Mouse (Mus musculus): ENCODE results near the gene Imp3. TPM values are rescaled to one million over a fixed set of nuclear protein-coding genes. Genes with fewer than 3 reads are reported as not detected.
A peak's percentile ranks its signal among the peaks of the same experiment; 100 is the strongest.

The Imp3 gene
- polyA plus RNA-seq, 1 experiment: 101 TPM

GRCm38 (mm10) chr9:56949767-56950166 lies 12.5 kb downstream of the Imp3 start:
- TF ChIP-seq EP300 (IDR thresholded peaks at IDR 0.05; ENCODE audit: insufficient read depth, low read depth, low read length) (no peak), CTCF (IDR thresholded peaks at IDR 0.05; ENCODE audit: low read depth, low read length) (no peak), POLR2A (IDR thresholded peaks at IDR 0.05; ENCODE audit: insufficient read depth, low read length) (no peak)
- Histone ChIP-seq H3K27ac (ENCODE audit: insufficient read depth, low read length) (peak overlapping the region; percentile 25; the same call in 1 of the 2 replicates), H3K9me3 (replicated peaks; ENCODE audit: control insufficient read depth, insufficient read depth, low read length, poor library complexity, severe bottlenecking) (no peaks in the 10 kb centered on the region), H3K27me3 (ENCODE audit: control insufficient read depth, insufficient read depth, low read length, poor library complexity, severe bottlenecking) (no peaks in the 10 kb centered on the region), H3K4me1 (ENCODE audit: control insufficient read depth, insufficient read depth, low read length) (no peaks in the 10 kb centered on the region), H3K36me3 (ENCODE audit: control insufficient read depth, insufficient read depth, low read length, poor library complexity, severe bottlenecking) (no peaks in the 10 kb centered on the region), H3K9ac (ENCODE audit: low read depth, poor library complexity, severe bottlenecking) (peak overlapping the region; percentile 48; the same call in 1 of the 2 replicates), H3K4me3 (ENCODE audit: low read depth, low read length) (peak overlapping the region; percentile 56)

- no peaks in the 10 kb centered on the region for H3K4me1 ChIP-seq (ENCODE audit: control insufficient read depth, insufficient read depth, low read length)
- no peaks in the 10 kb centered on the region for H3K36me3 ChIP-seq (ENCODE audit: control insufficient read depth, insufficient read depth, low read length, poor library complexity, severe bottlenecking)
- H3K27me3 ChIP-seq (ENCODE audit: control insufficient read depth, insufficient read depth, low read length, poor library complexity, severe bottlenecking): no peaks in the 10 kb centered on the region
- TF ChIP-seq CTCF (IDR thresholded peaks at IDR 0.05; ENCODE audit: low read depth, low read length) (no peak), POLR2A (IDR thresholded peaks at IDR 0.05; ENCODE audit: insufficient read depth, low read length) (peak; percentile 95), EP300 (IDR thresholded peaks at IDR 0.05; ENCODE audit: insufficient read depth, low read depth, low read length) (peak; percentile 52; the same call in 1 of the 2 replicates)
- no peaks in the 10 kb centered on the region for H3K9me3 ChIP-seq (replicated peaks; ENCODE audit: control insufficient read depth, insufficient read depth, low read length, poor library complexity, severe bottlenecking)
- peak within 1 kb of the TSS; percentile 25 for H3K27ac ChIP-seq (ENCODE audit: insufficient read depth, low read length)
- peak within 1 kb of the TSS; percentile 93 for H3K4me3 ChIP-seq (ENCODE audit: low read depth, low read length)
- peak within 1 kb of the TSS; percentile 48 for H3K9ac ChIP-seq (ENCODE audit: low read depth, poor library complexity, severe bottlenecking)
Measured at GRCm38 (mm10) chr9:56950414-56951400, 13.4 kb downstream of the Imp3 start, which contains the start of gene Snupn. Gene Snupn, plus strand, starts transcription at chr9:56950878.

- no peak for TF ChIP-seq EP300 (IDR thresholded peaks at IDR 0.05; ENCODE audit: insufficient read depth, low read depth, low read length)
- TF ChIP-seq POLR2A (IDR thresholded peaks at IDR 0.05; ENCODE audit: insufficient read depth, low read length): no peak
- no peak for TF ChIP-seq CTCF (IDR thresholded peaks at IDR 0.05; ENCODE audit: low read depth, low read length)
- no peak overlapping the region for H3K9ac ChIP-seq (ENCODE audit: low read depth, poor library complexity, severe bottlenecking)
Measured at GRCm38 (mm10) chr9:56953562-56953961, 16.3 kb downstream of the Imp3 start.

GRCm38 (mm10) chr9:56956966-56957675 lies 19.8 kb downstream of the Imp3 start:
- no peaks in the 10 kb centered on the region for H3K27me3 ChIP-seq (ENCODE audit: control insufficient read depth, insufficient read depth, low read length, poor library complexity, severe bottlenecking)
- H3K9ac ChIP-seq (ENCODE audit: low read depth, poor library complexity, severe bottlenecking): no peak overlapping the region
- no peak overlapping the region for H3K27ac ChIP-seq (ENCODE audit: insufficient read depth, low read length)
- H3K36me3 ChIP-seq (ENCODE audit: control insufficient read depth, insufficient read depth, low read length, poor library complexity, severe bottlenecking): peaks cover 3% of the 10 kb centered on the region; the same call in 1 of the 2 replicates
- no peaks in the 10 kb centered on the region for H3K4me1 ChIP-seq (ENCODE audit: control insufficient read depth, insufficient read depth, low read length)
- TF ChIP-seq CTCF (IDR thresholded peaks at IDR 0.05; ENCODE audit: low read depth, low read length) (no peak), EP300 (IDR thresholded peaks at IDR 0.05; ENCODE audit: insufficient read depth, low read depth, low read length) (no peak), POLR2A (IDR thresholded peaks at IDR 0.05; ENCODE audit: insufficient read depth, low read length) (no peak)
- no peaks in the 10 kb centered on the region for H3K9me3 ChIP-seq (replicated peaks; ENCODE audit: control insufficient read depth, insufficient read depth, low read length, poor library complexity, severe bottlenecking)
- H3K4me3 ChIP-seq (ENCODE audit: low read depth, low read length): no peak overlapping the region

More at GRCm38 (mm10) chr9:56953562-56953961, 16.3 kb downstream of the Imp3 start:
- no peaks in the 10 kb centered on the region for H3K4me1 ChIP-seq (ENCODE audit: control insufficient read depth, insufficient read depth, low read length)
- no peaks in the 10 kb centered on the region for H3K9me3 ChIP-seq (replicated peaks; ENCODE audit: control insufficient read depth, insufficient read depth, low read length, poor library complexity, severe bottlenecking)
- no peak overlapping the region for H3K4me3 ChIP-seq (ENCODE audit: low read depth, low read length)
- H3K27me3 ChIP-seq (ENCODE audit: control insufficient read depth, insufficient read depth, low read length, poor library complexity, severe bottlenecking): no peaks in the 10 kb centered on the region
- H3K36me3 ChIP-seq (ENCODE audit: control insufficient read depth, insufficient read depth, low read length, poor library complexity, severe bottlenecking): no peaks in the 10 kb centered on the region; the same call in 1 of the 2 replicates
- no peak overlapping the region for H3K27ac ChIP-seq (ENCODE audit: insufficient read depth, low read length)

- no peaks in the 10 kb centered on the region for H3K27me3 ChIP-seq (ENCODE audit: control insufficient read depth, insufficient read depth, low read length, poor library complexity, severe bottlenecking)
- H3K4me3 ChIP-seq (ENCODE audit: low read depth, low read length): no peak overlapping the region
- H3K4me1 ChIP-seq (ENCODE audit: control insufficient read depth, insufficient read depth, low read length): no peaks in the 10 kb centered on the region
- no peak overlapping the region for H3K27ac ChIP-seq (ENCODE audit: insufficient read depth, low read length)
- no peaks in the 10 kb centered on the region for H3K9me3 ChIP-seq (replicated peaks; ENCODE audit: control insufficient read depth, insufficient read depth, low read length, poor library complexity, severe bottlenecking)
- TF ChIP-seq EP300 (IDR thresholded peaks at IDR 0.05; ENCODE audit: insufficient read depth, low read depth, low read length): no peak
- TF ChIP-seq POLR2A (IDR thresholded peaks at IDR 0.05; ENCODE audit: insufficient read depth, low read length): no peak
- no peak for TF ChIP-seq CTCF (IDR thresholded peaks at IDR 0.05; ENCODE audit: low read depth, low read length)
- H3K36me3 ChIP-seq (ENCODE audit: control insufficient read depth, insufficient read depth, low read length, poor library complexity, severe bottlenecking): peaks cover 11% of the 10 kb centered on the region
- H3K9ac ChIP-seq (ENCODE audit: low read depth, poor library complexity, severe bottlenecking): no peak overlapping the region
Measured at GRCm38 (mm10) chr9:56958689-56959088, 21.4 kb downstream of the Imp3 start.

Measured in ES-Bruce4 (cell line).